Mouse (Mus musculus) spleen, postnatal 10 days (tissue): ENCODE results near the gene Szt2.
A peak's percentile ranks its signal among the peaks of the same experiment; 100 is the strongest.

Source experiments
- DNase-seq, 2 experiments: peaks; one replicate each; pipeline ENCODE4 v3.0.0; 2021 to 2022; ENCODE audit warnings: low spot score in 2 of 2

Gene Szt2

GRCm38 (mm10) chr4:118409142-118409900, at the start of gene Szt2, which contains the start of gene Med8:
Szt2 (minus strand) TSS chr4:118409273.
Med8 (plus strand) TSS chr4:118409337.
- peak; percentile 85 to 93 for DNase-seq

GRCm38 (mm10) chr4:118457345-118457975, 48.4 kb upstream of the Szt2 start, which contains the start of gene Mpl:
Mpl (minus strand) TSS chr4:118457513.
- DNase-seq = no peak

- no peak for DNase-seq
Observed at GRCm38 (mm10) chr4:118446415-118447153, 37.5 kb upstream of the Szt2 start.

GRCm38 (mm10) chr4:118445781-118446414, 36.8 kb upstream of the Szt2 start:
- no peak for DNase-seq

- no peak for DNase-seq
Observed at GRCm38 (mm10) chr4:118445088-118445487, 36.0 kb upstream of the Szt2 start.

- DNase-seq = peak; percentile 59 to 61
Observed at GRCm38 (mm10) chr4:118437829-118438253, 28.8 kb upstream of the Szt2 start.

- DNase-seq = peak; percentile 88 to 91
Observed at GRCm38 (mm10) chr4:118436820-118437603, 27.9 kb upstream of the Szt2 start, which contains the start of gene Cdc20. Cdc20 (minus strand) TSS chr4:118437352.

- no peak for DNase-seq
Observed at GRCm38 (mm10) chr4:118432332-118432731, 23.3 kb upstream of the Szt2 start.

- DNase-seq = peak in 1 of 2 experiments; percentile 42
Observed at GRCm38 (mm10) chr4:118429215-118429895, 20.3 kb upstream of the Szt2 start.

- DNase-seq = no peak
Observed at GRCm38 (mm10) chr4:118428531-118429214, 19.6 kb upstream of the Szt2 start.

- DNase-seq = peak; percentile 80 to 86
Observed at GRCm38 (mm10) chr4:118427768-118428451, 18.8 kb upstream of the Szt2 start, which contains the start of gene Elovl1. Elovl1 (plus strand) TSS chr4:118428093.

GRCm38 (mm10) chr4:118427415-118427767, 18.3 kb upstream of the Szt2 start:
- no peak for DNase-seq

- DNase-seq = no peak
Observed at GRCm38 (mm10) chr4:118425374-118425773, 16.3 kb upstream of the Szt2 start.

GRCm38 (mm10) chr4:118424541-118425160, 15.6 kb upstream of the Szt2 start:
- no peak for DNase-seq

GRCm38 (mm10) chr4:118421384-118421783, 12.3 kb upstream of the Szt2 start:
- no peak for DNase-seq

- no peak for DNase-seq
Observed at GRCm38 (mm10) chr4:118417112-118417797, 8.2 kb upstream of the Szt2 start.

- no peak for DNase-seq
Observed at GRCm38 (mm10) chr4:118416329-118416728, 7.3 kb upstream of the Szt2 start.

- no peak for DNase-seq
Observed at GRCm38 (mm10) chr4:118415779-118416178, 6.7 kb upstream of the Szt2 start.
